Mouse (Mus musculus) right cerebral cortex, postnatal 4 days (tissue): ENCODE results near the gene Armc3.

Experiments used
- DNase-seq: peaks from one replicate; pipeline ENCODE4 v3.0.0-alpha.2; 2022

The Armc3 gene

DNA sequence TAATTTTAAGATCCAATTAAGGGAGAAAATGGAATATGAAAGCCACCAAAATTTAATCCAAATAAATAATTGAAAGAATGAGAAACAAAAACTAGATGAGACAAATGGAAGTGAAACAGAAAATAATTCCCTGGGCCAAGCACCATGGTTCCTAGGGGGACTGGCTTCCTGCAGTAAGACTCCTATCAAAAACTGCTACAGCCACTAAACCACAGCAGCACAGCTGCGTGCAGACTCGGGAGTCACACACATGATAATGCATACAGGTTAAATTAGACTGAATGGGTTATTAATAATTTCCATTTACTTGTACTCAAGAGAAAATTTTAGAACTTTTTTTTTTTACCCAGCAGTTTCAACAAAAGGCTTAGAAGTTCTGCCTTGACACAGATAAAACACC is 154.1 kb downstream of the Armc3 start:
- no peak for DNase-seq
